27 mouse cellular contexts compared by ENCODE assay signal in the genomic region with DNA sequence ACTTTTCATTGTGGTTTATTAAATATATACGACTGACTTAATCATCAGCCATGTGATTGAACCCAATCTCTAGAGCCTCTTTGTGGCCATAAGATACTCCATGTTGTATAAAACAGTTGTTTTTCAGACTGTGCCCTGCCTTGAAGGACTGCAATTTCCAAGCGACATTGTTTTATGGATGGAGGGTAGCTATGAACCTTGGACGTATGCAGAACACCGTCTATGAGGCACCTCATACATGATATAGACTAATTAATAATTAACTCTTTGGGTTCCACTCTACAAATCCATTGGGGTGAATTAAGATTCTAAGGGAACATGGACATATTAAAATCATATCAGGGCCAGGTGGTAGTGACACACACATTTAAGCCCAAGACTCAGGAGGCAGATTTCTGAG. TPM values are rescaled to one million over a fixed set of nuclear protein-coding genes. Genes with fewer than 3 reads are reported as not detected.
DNase-seq lines count a peak whose midpoint lies in the region; ATAC-seq and TF ChIP-seq lines count a peak whose summit lies in the region.
"Had no signal": no experiment of that assay in that cellular context is flagged by ENCODE, and none has a peak within 500 bp of the region (broad histone marks: within the 10 kb centered on the region; RNA-seq: fewer than 3 reads in every experiment).

No protein-coding gene starts in this region.

- H3K4me1 ChIP-seq in intestine, embryonic 15.5 days (replicated peaks) = no peaks in the 10 kb centered on the region
- no peaks in the 10 kb centered on the region for H3K4me1 ChIP-seq in intestine, embryonic 16.5 days (ENCODE audit: control insufficient read depth, insufficient read depth, low read length)
- peaks cover 11% of the 10 kb centered on the region; the same call in 1 of the 2 replicates for H3K4me1 ChIP-seq in small intestine, adult 2 months (ENCODE audit: control insufficient read depth, insufficient read depth, insufficient read length, low read length)
- H3K4me1 ChIP-seq: embryonic facial prominence, embryonic 10.5 days; embryonic facial prominence, embryonic 12.5 days; forebrain, embryonic 13.5 days; forebrain, embryonic 15.5 days had no signal

- H3K36me3 ChIP-seq in intestine, embryonic 15.5 days = no peaks in the 10 kb centered on the region
- H3K36me3 ChIP-seq in intestine, embryonic 16.5 days (ENCODE audit: control insufficient read depth, insufficient read depth, low read length) = no peaks in the 10 kb centered on the region
- no peaks in the 10 kb centered on the region for H3K36me3 ChIP-seq in small intestine, adult 2 months (ENCODE audit: control insufficient read depth, insufficient read depth, low read length)
- H3K36me3 ChIP-seq: embryonic facial prominence, embryonic 10.5 days; embryonic facial prominence, embryonic 12.5 days; forebrain, embryonic 15.5 days; G1E had no signal

- no peak overlapping the region for H3K9ac ChIP-seq in intestine, embryonic 15.5 days
- no peak overlapping the region for H3K9ac ChIP-seq in intestine, embryonic 16.5 days (ENCODE audit: low read depth, low read length)
- H3K9ac ChIP-seq: embryonic facial prominence, embryonic 12.5 days; forebrain, embryonic 13.5 days; forebrain, embryonic 15.5 days; forebrain, postnatal 0 days had no signal

- no peak overlapping the region for H3K4me2 ChIP-seq in intestine, embryonic 15.5 days (replicated peaks)
- H3K4me2 ChIP-seq in intestine, embryonic 16.5 days (ENCODE audit: low read depth, low read length) = no peak overlapping the region
- H3K4me2 ChIP-seq: embryonic facial prominence, embryonic 12.5 days; forebrain, embryonic 13.5 days; forebrain, embryonic 15.5 days had no signal

- H3K4me3 ChIP-seq in intestine, embryonic 15.5 days (replicated peaks) = no peak overlapping the region
- H3K4me3 ChIP-seq in intestine, embryonic 16.5 days (ENCODE audit: low read length) = no peak overlapping the region
- no peak overlapping the region for H3K4me3 ChIP-seq in small intestine, adult 2 months (ENCODE audit: low read depth, low read length)
- H3K4me3 ChIP-seq: embryonic facial prominence, embryonic 10.5 days; embryonic facial prominence, embryonic 12.5 days; forebrain, embryonic 13.5 days; forebrain, embryonic 15.5 days had no signal

- ATAC-seq in intestine, embryonic 15.5 days = peak; percentile 50
- peak; percentile 71 for ATAC-seq in intestine, embryonic 16.5 days
- ATAC-seq: activated CD4-positive, CD25-positive, alpha-beta regulatory T cell, adult 4 months; forebrain, embryonic 13.5 days; forebrain, embryonic 15.5 days; forebrain, postnatal 0 days; Patski had no signal

- H3K27me3 ChIP-seq in intestine, embryonic 15.5 days (replicated peaks) = no peaks in the 10 kb centered on the region
- no peaks in the 10 kb centered on the region for H3K27me3 ChIP-seq in intestine, embryonic 16.5 days (replicated peaks; ENCODE audit: control insufficient read depth, insufficient read depth, low read length)
- H3K27me3 ChIP-seq in small intestine, adult 2 months (ENCODE audit: control insufficient read depth, insufficient read depth, low read length) = no peaks in the 10 kb centered on the region
- H3K27me3 ChIP-seq: CH12.LX; embryonic facial prominence, embryonic 12.5 days; forebrain, embryonic 13.5 days; forebrain, embryonic 15.5 days; Patski had no signal

- 67% methylated on average over 4 of the region's 4 CpGs for WGBS in intestine, embryonic 15.5 days
- WGBS in intestine, embryonic 16.5 days = 63% methylated on average over 4 of the region's 4 CpGs
- 37% methylated on average over 4 of the region's 4 CpGs for WGBS in small intestine, adult 2 months

- TF ChIP-seq POLR2A in small intestine, adult 2 months (IDR thresholded peaks at IDR 0.05; ENCODE audit: low read depth, low read length) = no peak

- no peak for DNase-seq in kidney, adult 11 months
- DNase-seq in heart, postnatal 4 days = no peak
- DNase-seq: adrenal gland, adult 8-10 months; adrenal gland, postnatal 14 days; adrenal gland, postnatal 36 days; cerebellum, adult 11-12 months; cerebellum, adult 2 months; cerebellum, adult 9-10 months; cerebellum, postnatal 10 days; cerebellum, postnatal 25 days; forebrain, postnatal 0 days had no signal

- no peaks in the 10 kb centered on the region for H3K9me3 ChIP-seq in intestine, embryonic 15.5 days
- peaks cover 3% of the 10 kb centered on the region; the same call in 1 of the 2 replicates for H3K9me3 ChIP-seq in intestine, embryonic 16.5 days (ENCODE audit: control insufficient read depth, low read length)
- H3K9me3 ChIP-seq: embryonic facial prominence, embryonic 10.5 days; embryonic facial prominence, embryonic 12.5 days; forebrain, embryonic 13.5 days; forebrain, embryonic 15.5 days; G1E had no signal

- no peak for TF ChIP-seq CTCF in small intestine, adult 2 months (IDR thresholded peaks at IDR 0.05; ENCODE audit: extremely low read depth, insufficient read length, insufficient replicate concordance, low read depth, low read length)

- H3K27ac ChIP-seq in intestine, embryonic 15.5 days = no peak overlapping the region
- peak overlapping the region; percentile 16; the same call in 1 of the 2 replicates for H3K27ac ChIP-seq in intestine, embryonic 16.5 days (ENCODE audit: low read length)
- peak overlapping the region; percentile 77 for H3K27ac ChIP-seq in small intestine, adult 2 months (ENCODE audit: insufficient read depth, low read depth, low read length)
- H3K27ac ChIP-seq: embryonic facial prominence, embryonic 10.5 days; embryonic facial prominence, embryonic 12.5 days; forebrain, embryonic 13.5 days; forebrain, embryonic 15.5 days had no signal

RNA-seq across cellular contexts. Expression of a gene that starts 14.0 kb away (rescaled TPM):
- 0.21 and 0.45 TPM in 2 replicates for polyA plus RNA-seq in intestine, embryonic 15.5 days (2015; fragmentation: Nextera tagmentation; extraction: Ambion mirVana)
- polyA plus RNA-seq in intestine, embryonic 16.5 days (2015; fragmentation: Nextera tagmentation; extraction: Ambion mirVana) = 0.12 and 0.28 TPM in 2 replicates
- polyA plus RNA-seq in small intestine, adult 2 months (2012; rRNA removed) = not detected in 2 replicates
- not detected for total RNA-seq in heart, postnatal 4 days (2021)
- total RNA-seq: adrenal gland, adult 18-20 months; adrenal gland, postnatal 14 days; adrenal gland, postnatal 36 days; CH12.LX had no signal
- polyA plus RNA-seq: G1E had no signal

RNA-seq across cellular contexts. Expression of a gene that starts 14.2 kb away (rescaled TPM):
- polyA plus RNA-seq in intestine, embryonic 15.5 days (2015; fragmentation: Nextera tagmentation; extraction: Ambion mirVana) = 74.4 and 79.3 TPM in 2 replicates
- polyA plus RNA-seq in intestine, embryonic 16.5 days (2015; fragmentation: Nextera tagmentation; extraction: Ambion mirVana) = 53.6 and 57.8 TPM in 2 replicates
- 38.0 and 73.9 TPM in 2 replicates for polyA plus RNA-seq in small intestine, adult 2 months (2012; rRNA removed)
- total RNA-seq in heart, postnatal 4 days (2021) = 10 to 100 TPM; 31.8 to 36.2 TPM

RNA-seq across cellular contexts. Expression of a gene that starts 14.6 kb away (rescaled TPM):
- not detected in 2 replicates for polyA plus RNA-seq in intestine, embryonic 15.5 days (2015; fragmentation: Nextera tagmentation; extraction: Ambion mirVana)
- polyA plus RNA-seq in intestine, embryonic 16.5 days (2015; fragmentation: Nextera tagmentation; extraction: Ambion mirVana) = not detected in 2 replicates
- polyA plus RNA-seq in small intestine, adult 2 months (2012; rRNA removed) = not detected in 2 replicates
- not detected for total RNA-seq in heart, postnatal 4 days (2021)
- total RNA-seq: adrenal gland, adult 18-20 months; adrenal gland, adult 8-10 months; adrenal gland, postnatal 14 days; adrenal gland, postnatal 36 days; CH12.LX; forebrain, postnatal 0 days; G1E had no signal
- polyA plus RNA-seq: activated CD4-positive, CD25-positive, alpha-beta regulatory T cell, adult 4 months; C2C12; cortical plate, adult 2 months; embryonic facial prominence, embryonic 10.5 days; embryonic facial prominence, embryonic 12.5 days; embryonic facial prominence, embryonic 14.5 days; forebrain, embryonic 11.5 days; forebrain, embryonic 13.5 days; forebrain, postnatal 0 days; G1E; Patski had no signal

RNA-seq across cellular contexts. Expression of a gene that starts 35.9 kb away (rescaled TPM):
- 0.05 and 0.14 TPM in 2 replicates for polyA plus RNA-seq in intestine, embryonic 15.5 days (2015; fragmentation: Nextera tagmentation; extraction: Ambion mirVana)
- 0.11 and 0.47 TPM in 2 replicates for polyA plus RNA-seq in intestine, embryonic 16.5 days (2015; fragmentation: Nextera tagmentation; extraction: Ambion mirVana)
- polyA plus RNA-seq in small intestine, adult 2 months (2012; rRNA removed) = 0.10 TPM in 2 replicates
- total RNA-seq in heart, postnatal 4 days (2021) = under 1 TPM; 0.09 to 0.14 TPM
- polyA plus RNA-seq: forebrain, embryonic 11.5 days; forebrain, embryonic 13.5 days; forebrain, embryonic 15.5 days; forebrain, postnatal 0 days; G1E had no signal
